26 mouse cellular contexts compared by ENCODE assay signal in the genomic region with DNA sequence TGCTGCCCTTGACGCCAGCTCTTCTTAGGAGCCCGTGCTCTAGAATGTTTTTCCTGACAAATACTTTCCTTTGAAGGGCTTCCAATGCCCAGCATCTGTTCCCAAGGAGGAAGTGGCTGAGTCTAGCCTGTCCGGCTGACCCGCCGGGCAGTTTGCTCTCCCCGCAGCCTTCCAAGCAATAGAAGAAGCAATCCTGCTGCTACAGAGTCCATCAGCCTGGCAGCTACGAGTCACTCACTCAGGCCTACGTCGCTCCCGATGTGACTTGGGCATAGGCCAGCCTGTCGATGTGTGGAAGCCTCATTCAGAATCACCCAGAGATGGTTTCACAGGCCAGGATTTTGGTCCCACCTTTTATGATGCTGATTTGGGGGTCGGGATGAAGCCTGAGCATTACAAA.
"Had no signal": no experiment of that assay in that cellular context is flagged by ENCODE, and none has a peak within 500 bp of the region (broad histone marks: within the 10 kb centered on the region; RNA-seq: fewer than 3 reads in every experiment).

No protein-coding gene starts in this region.

- H3K4me3 ChIP-seq: heart, adult 2 months; heart, embryonic 13.5 days; heart, embryonic 15.5 days; kidney, embryonic 15.5 days; limb, embryonic 13.5 days; limb, embryonic 15.5 days; liver, embryonic 12.5 days had no signal

- H3K36me3 ChIP-seq: heart, embryonic 15.5 days; liver, embryonic 12.5 days had no signal

- DNase-seq: gastrocnemius, postnatal 14 days; gastrocnemius, postnatal 36 days; heart, adult 11 months; heart, adult 2 months; heart, postnatal 14 days; heart, postnatal 36 days; kidney, adult 11 months; kidney, adult 2 months; kidney, adult 9 months; kidney, postnatal 14 days; kidney, postnatal 36 days; layer of hippocampus, adult 9-11 months; layer of hippocampus, postnatal 36 days; left cerebral cortex, postnatal 4 days had no signal

- H3K4me1 ChIP-seq: liver, embryonic 12.5 days had no signal

- H3K9ac ChIP-seq: heart, embryonic 13.5 days; heart, embryonic 15.5 days; hindbrain, embryonic 14.5 days; kidney, embryonic 15.5 days; limb, embryonic 13.5 days; limb, embryonic 15.5 days; liver, embryonic 12.5 days; liver, embryonic 14.5 days had no signal

- H3K9me3 ChIP-seq: heart, embryonic 13.5 days; heart, embryonic 15.5 days; kidney, embryonic 15.5 days; limb, embryonic 13.5 days; limb, embryonic 15.5 days; liver, embryonic 12.5 days had no signal

- H3K27ac ChIP-seq: heart, adult 2 months; heart, embryonic 13.5 days; heart, embryonic 15.5 days; hindbrain, embryonic 14.5 days; kidney, embryonic 15.5 days; kidney, postnatal 0 days; limb, embryonic 13.5 days; limb, embryonic 15.5 days; liver, embryonic 12.5 days; liver, embryonic 14.5 days had no signal

- H3K4me2 ChIP-seq: heart, embryonic 11.5 days; heart, embryonic 13.5 days; heart, embryonic 15.5 days; hindbrain, embryonic 14.5 days; kidney, embryonic 15.5 days; limb, embryonic 13.5 days; limb, embryonic 15.5 days; liver, embryonic 12.5 days had no signal

- H3K27me3 ChIP-seq: heart, embryonic 15.5 days; kidney, embryonic 15.5 days; limb, embryonic 13.5 days; limb, embryonic 15.5 days; liver, embryonic 12.5 days had no signal

- ATAC-seq: hindbrain, embryonic 16.5 days; intestine, embryonic 16.5 days; liver, embryonic 12.5 days had no signal
